Comparison of ENCODE assay signal across 14 mouse cellular contexts in genomic region chr2:141862531-141863265, GRCm38 (mm10).
"Had no signal": no experiment of that assay in that cellular context is flagged by ENCODE, and none has a peak within 500 bp of the region (broad histone marks: within the 10 kb centered on the region; RNA-seq: fewer than 3 reads in every experiment).

No protein-coding gene starts in this region.

- H3K4me1 ChIP-seq: limb, embryonic 15.5 days; liver, embryonic 12.5 days; lung, embryonic 15.5 days; megakaryocyte, embryonic 14.5 days; neural tube, embryonic 12.5 days had no signal

- H3K4me3 ChIP-seq: left cerebral cortex, adult 2 months; limb, embryonic 15.5 days; liver, embryonic 12.5 days; lung, embryonic 15.5 days; megakaryocyte, embryonic 14.5 days; neural tube, embryonic 12.5 days had no signal

- H3K9ac ChIP-seq: limb, embryonic 15.5 days; liver, embryonic 12.5 days; lung, embryonic 15.5 days; neural tube, embryonic 12.5 days had no signal

- H3K27ac ChIP-seq: left cerebral cortex, adult 2 months; limb, embryonic 15.5 days; liver, embryonic 12.5 days; lung, embryonic 15.5 days; macrophage; neural tube, embryonic 12.5 days had no signal

- H3K27me3 ChIP-seq: limb, embryonic 15.5 days; liver, embryonic 12.5 days; lung, embryonic 15.5 days; megakaryocyte, embryonic 14.5 days; neural tube, embryonic 12.5 days had no signal

- DNase-seq: kidney, adult 18-20 months; kidney, postnatal 10 days; kidney, postnatal 4 days; lung, postnatal 14 days; right cerebral cortex, adult 18-20 months; right cerebral cortex, postnatal 25 days; thymus, postnatal 4 days had no signal

- H3K4me2 ChIP-seq: limb, embryonic 15.5 days; liver, embryonic 12.5 days; lung, embryonic 15.5 days; neural tube, embryonic 12.5 days had no signal

- ATAC-seq: liver, embryonic 12.5 days had no signal

- H3K9me3 ChIP-seq: limb, embryonic 15.5 days; liver, embryonic 12.5 days; lung, embryonic 15.5 days; megakaryocyte, embryonic 14.5 days; neural tube, embryonic 12.5 days had no signal

- H3K36me3 ChIP-seq: limb, embryonic 15.5 days; liver, embryonic 12.5 days; lung, embryonic 15.5 days; neural tube, embryonic 12.5 days had no signal
